Mouse (Mus musculus) liver (tissue): ENCODE data around the gene Gm10959.
"Not testable (repeated sequence)": the region's sequence is repeated elsewhere in the genome, so short reads cannot be mapped to it uniquely, and the experiment has no call there.

Experiments
- DNase-seq: peaks from one replicate; pipeline ENCODE4 v3.0.0-alpha.2; 2020; ENCODE audit warnings: mixed read lengths

Gm10959 gene

GRCm38 (mm10) chr3:122919260-122919659 is at the start of gene Gm10959:
Gene Gm10959 (minus strand): TSS chr3:122919360.
- no peak for DNase-seq

GRCm38 (mm10) chr3:122968391-122968790 is 49.2 kb upstream of the Gm10959 start:
- no peak for DNase-seq

GRCm38 (mm10) chr3:122964301-122964700 is 45.1 kb upstream of the Gm10959 start:
- DNase-seq = no peak

- no peak for DNase-seq
Measured at GRCm38 (mm10) chr3:122950129-122950528, 31.0 kb upstream of the Gm10959 start.

- DNase-seq = no peak
Measured at GRCm38 (mm10) chr3:122943387-122943890, 24.3 kb upstream of the Gm10959 start.

- peak; percentile 11 for DNase-seq
Measured at GRCm38 (mm10) chr3:122939215-122939614, 20.1 kb upstream of the Gm10959 start.

- not testable (repeated sequence) for DNase-seq
Measured at GRCm38 (mm10) chr3:122937176-122937575, 18.0 kb upstream of the Gm10959 start.

GRCm38 (mm10) chr3:122932466-122932865 is 13.3 kb upstream of the Gm10959 start:
- no peak for DNase-seq

- DNase-seq = no peak
Measured at GRCm38 (mm10) chr3:122929723-122930122, 10.6 kb upstream of the Gm10959 start.

- peak; percentile 98 for DNase-seq
Measured at GRCm38 (mm10) chr3:122924009-122924914, 5.1 kb upstream of the Gm10959 start, which contains the start of gene 1810037I17Rik. Gene 1810037I17Rik (plus strand): TSS chr3:122924203.

GRCm38 (mm10) chr3:122923147-122923546 is 4.0 kb upstream of the Gm10959 start:
- peak; percentile 22 for DNase-seq

GRCm38 (mm10) chr3:122921676-122922527 is 2.7 kb upstream of the Gm10959 start:
- no peak for DNase-seq

GRCm38 (mm10) chr3:122920572-122921435 is 1.6 kb upstream of the Gm10959 start:
- DNase-seq = peak; percentile 15

- no peak for DNase-seq
Measured at GRCm38 (mm10) chr3:122918672-122919071, 488 bp downstream of the Gm10959 start.

- DNase-seq = no peak
Measured at GRCm38 (mm10) chr3:122916191-122916680, 2.9 kb downstream of the Gm10959 start.

GRCm38 (mm10) chr3:122915493-122915892 is 3.7 kb downstream of the Gm10959 start:
- no peak for DNase-seq

- DNase-seq = no peak
Measured at GRCm38 (mm10) chr3:122907841-122908240, 11.3 kb downstream of the Gm10959 start.

- DNase-seq = peak; percentile 49
Measured at GRCm38 (mm10) chr3:122903746-122904433, 15.3 kb downstream of the Gm10959 start.

- no peak for DNase-seq
Measured at GRCm38 (mm10) chr3:122898254-122898653, 20.9 kb downstream of the Gm10959 start.

- no peak for DNase-seq
Measured at GRCm38 (mm10) chr3:122895189-122895731, 23.9 kb downstream of the Gm10959 start.

GRCm38 (mm10) chr3:122894772-122895171 is 24.4 kb downstream of the Gm10959 start, which contains the start of gene Fabp2:
Gene Fabp2 (plus strand): TSS chr3:122895072.
- DNase-seq = no peak
